Mouse (Mus musculus) CH12.LX (cell line): ENCODE measurements around the gene Arhgef17. TPM values are rescaled to one million over a fixed set of nuclear protein-coding genes. Genes with fewer than 3 reads are reported as not detected.

Experiments used
- DNase-seq: peaks from one replicate; pipeline ENCODE4 v3.0.0-alpha.2; 2013; ENCODE audit errors: extremely low read depth
- H3K27ac ChIP-seq: 2 replicates; pipeline ENCODE4 v1.5.1; 2012; ENCODE audit warnings: low read depth, mild to moderate bottlenecking, control low read depth, moderate library complexity; ENCODE audit not compliant: insufficient read depth
- H3K27me3 ChIP-seq: replicated peaks from 2 replicates; pipeline ENCODE3; 2012; ENCODE audit warnings: inconsistent platforms
- H3K36me3 ChIP-seq, 2 experiments: replicated peaks in 1 of 2; 2 replicates each; pipeline versions ENCODE3 to v1.6.1; 2012; ENCODE audit warnings: inconsistent platforms in 1 of 2, low read length in 1 of 2, mild to moderate bottlenecking in 1 of 2, mixed read lengths in 1 of 2, moderate library complexity in 1 of 2; ENCODE audit not compliant: control insufficient read depth in 1 of 2, insufficient read depth in 1 of 2
- H3K4me1 ChIP-seq, 2 experiments: 2 replicates each; pipeline ENCODE4 v1.6.1; 2012; ENCODE audit warnings: inconsistent platforms in 1 of 2, moderate library complexity in 1 of 2; ENCODE audit not compliant: insufficient read depth in 2 of 2, control insufficient read depth in 1 of 2
- H3K4me2 ChIP-seq: 2 replicates; pipeline ENCODE4 v1.6.1; 2012; ENCODE audit warnings: low read depth, mild to moderate bottlenecking, control low read depth; ENCODE audit not compliant: poor library complexity, insufficient read depth, severe bottlenecking
- H3K4me3 ChIP-seq, 3 experiments: fragments of 150-350 bp in 1 of 3; sonication (generic) in 1 of 3; replicated peaks in 1 of 3; 2 replicates each; pipeline versions ENCODE3 to v1.5.1; 2011 to 2012; ENCODE audit warnings: low read depth in 2 of 3, low read length in 2 of 3, mild to moderate bottlenecking in 2 of 3, moderate library complexity in 2 of 3, control low read depth in 1 of 3, improper control_type of control experiment in 1 of 3, inconsistent platforms in 1 of 3, mixed read lengths in 1 of 3; ENCODE audit not compliant: poor library complexity in 1 of 3
- H3K79me2 ChIP-seq: replicated peaks from 2 replicates; pipeline ENCODE4 v1.6.1; 2012; ENCODE audit warnings: mild to moderate bottlenecking, moderate library complexity; ENCODE audit not compliant: control insufficient read depth, poor library complexity, insufficient read depth, severe bottlenecking; ENCODE audit errors: extremely low read depth
- H3K9ac ChIP-seq: 2 replicates; pipeline ENCODE4 v1.6.1; 2012; ENCODE audit warnings: low read depth, mild to moderate bottlenecking, control low read depth, moderate library complexity; ENCODE audit not compliant: insufficient read depth
- H3K9me3 ChIP-seq: replicated peaks from 2 replicates; pipeline ENCODE3; 2012; ENCODE audit warnings: low read length, inconsistent platforms, mixed read lengths
- BHLHE40 ChIP-seq: IDR thresholded peaks from 2 replicates; pipeline ENCODE4 v1.6.1; 2011; ENCODE audit warnings: mild to moderate bottlenecking, low read depth, low read length, improper control_type of control experiment
- CHD1 ChIP-seq: IDR thresholded peaks from 2 replicates; pipeline ENCODE4 v1.6.1; 2012; ENCODE audit warnings: low read depth, low read length, improper control_type of control experiment, inconsistent platforms
- E2F4 ChIP-seq: IDR thresholded peaks from 2 replicates; pipeline ENCODE4 v1.6.1; 2011; ENCODE audit warnings: low read depth, low read length, improper control_type of control experiment; ENCODE audit not compliant: insufficient replicate concordance
- ELF1 ChIP-seq: IDR thresholded peaks from 2 replicates; pipeline ENCODE4 v1.6.1; 2014; ENCODE audit warnings: low read depth, mild to moderate bottlenecking, inconsistent platforms, low read length, improper control_type of control experiment
- GABPA ChIP-seq: IDR thresholded peaks from 2 replicates; pipeline ENCODE4 v1.6.1; 2012; ENCODE audit warnings: low read depth, low read length, improper control_type of control experiment, inconsistent platforms; ENCODE audit not compliant: insufficient replicate concordance
- JUN ChIP-seq: IDR thresholded peaks from 2 replicates; pipeline ENCODE4 v1.6.1; 2011; ENCODE audit warnings: low read depth, mild to moderate bottlenecking, low read length, improper control_type of control experiment, moderate library complexity; ENCODE audit not compliant: insufficient read depth
- KAT2A ChIP-seq: IDR thresholded peaks from 2 replicates; pipeline ENCODE4 v1.6.1; 2012; ENCODE audit warnings: low read length, improper control_type of control experiment, inconsistent platforms; ENCODE audit not compliant: insufficient replicate concordance
- MAZ ChIP-seq: IDR thresholded peaks from 2 replicates; pipeline ENCODE4 v1.6.1; 2012; ENCODE audit warnings: low read depth, mild to moderate bottlenecking, inconsistent platforms, low read length, improper control_type of control experiment, moderate library complexity
- NELFE ChIP-seq: IDR thresholded peaks from 2 replicates; pipeline ENCODE4 v1.6.1; 2011; ENCODE audit warnings: low read depth, low read length, improper control_type of control experiment
- POLR2A ChIP-seq: IDR thresholded peaks from 2 replicates; pipeline ENCODE4 v1.6.1; 2011; ENCODE audit warnings: low read depth, mild to moderate bottlenecking, improper control_type of control experiment, low read length
- POLR2AphosphoS2 ChIP-seq: IDR thresholded peaks from 2 replicates; pipeline ENCODE4 v1.6.1; 2011; ENCODE audit warnings: low read depth, low read length, improper control_type of control experiment
- RAD21 ChIP-seq: IDR thresholded peaks from 2 replicates; pipeline ENCODE4 v1.6.1; 2011; ENCODE audit warnings: low read depth, mild to moderate bottlenecking, low read length, improper control_type of control experiment, moderate library complexity
- RCOR1 ChIP-seq: conservative IDR thresholded peaks from 2 replicates; pipeline ENCODE4 v1.6.1; 2012; ENCODE audit warnings: low read depth, mild to moderate bottlenecking, inconsistent platforms, low read length, improper control_type of control experiment
- TBP ChIP-seq: conservative IDR thresholded peaks from 2 replicates; pipeline ENCODE4 v1.6.1; 2011; ENCODE audit warnings: low read depth, low read length, improper control_type of control experiment
- ZC3H11A ChIP-seq: IDR thresholded peaks from 2 replicates; pipeline ENCODE4 v1.6.1; 2012; ENCODE audit warnings: low read depth, mild to moderate bottlenecking, inconsistent platforms, low read length, improper control_type of control experiment
- ZNF384 ChIP-seq: IDR thresholded peaks from 2 replicates; pipeline ENCODE4 v1.6.1; 2012; ENCODE audit warnings: low read depth, low read length, improper control_type of control experiment, inconsistent platforms
- dilution Hi-C: fragments of 300-500 bp; cut with MboI; formaldehyde crosslinking; loops from 2 replicates; pipeline ENCODE4 v1.14.3; 2020; ENCODE audit warnings: low sequenced_read_pairs; ENCODE audit not compliant: extremely low pct_unique_long_range_greater_than_20kb, extremely low pct_ligation_motif_present
- in situ Hi-C: fragments of 300-500 bp; cut with MboI; formaldehyde crosslinking; loops from 3 replicates; pipeline ENCODE4 v1.14.3; 2019; ENCODE audit warnings: low sequenced_read_pairs, low pct_ligation_motif_present, low pct_unique_long_range_greater_than_20kb, mixed read lengths
- polyA plus RNA-seq: library from polyadenylated mRNA; unstranded; fragments of >175 nt; gene quantifications from 2 replicates; pipeline ENCODE4 v1.2.1, GENCODE M21; 2012; ENCODE audit warnings: low read depth; ENCODE audit not compliant: insufficient read length
- total RNA-seq, 2 experiments: library from RNA; depleted of rRNA; stranded (reverse); fragments of 300-350 nt in 1 of 2; fragments of >200 nt in 1 of 2; gene quantifications; 2 replicates each; pipeline ENCODE4 v1.2.3; 2012 to 2014

Arhgef17 gene
- total and polyA plus RNA-seq, 3 experiments = 2.3 to 6.7 (median 5.6) TPM

DNA sequence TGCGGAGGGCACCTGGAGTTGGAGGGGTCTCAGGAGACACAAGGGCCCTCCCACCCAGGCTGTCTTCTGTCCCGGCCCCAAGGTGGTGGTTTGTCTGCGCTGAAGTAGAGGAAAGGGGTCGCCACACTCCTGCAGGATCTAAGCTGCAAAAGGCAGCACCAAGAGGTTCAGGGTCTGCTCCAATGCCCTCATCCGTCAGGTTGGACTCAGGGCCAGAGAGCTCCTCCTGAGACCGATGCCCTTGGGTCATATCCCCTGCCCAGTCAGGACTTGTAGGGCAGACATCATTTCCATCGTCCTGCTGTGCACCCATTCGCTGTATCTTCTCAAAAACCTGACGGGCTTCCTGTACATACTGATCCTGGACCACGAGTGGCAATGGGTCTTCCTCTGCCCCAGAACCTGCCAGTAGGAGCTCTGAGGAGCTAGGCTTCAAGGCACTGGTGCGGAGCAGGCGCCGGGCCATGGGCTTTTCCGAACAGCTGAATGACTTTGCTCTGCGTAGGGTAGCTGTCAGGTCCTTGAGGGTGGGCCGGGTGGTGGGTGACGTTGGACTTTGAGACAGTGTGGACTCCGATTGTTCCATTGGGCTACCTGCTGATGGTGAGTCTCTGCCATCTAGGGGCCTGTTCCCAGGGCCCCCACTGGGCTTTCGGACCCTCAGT lies 2.1 kb downstream of the Arhgef17 start:
- H3K27ac ChIP-seq = no peak overlapping the region
- H3K9me3 ChIP-seq = peaks cover 28% of the 10 kb centered on the region
- no peak overlapping the region for H3K4me3 ChIP-seq
- DNase-seq = no peak
- dilution Hi-C loops = no loop called here
- H3K4me1 ChIP-seq = peaks cover 0 to 7% of the 10 kb centered on the region in 2 experiments; a peak in 2 of 4 replicates
- no peak overlapping the region for H3K9ac ChIP-seq
- no peak overlapping the region for H3K4me2 ChIP-seq
- no peaks in the 10 kb centered on the region for H3K36me3 ChIP-seq
- peaks cover 46% of the 10 kb centered on the region for H3K27me3 ChIP-seq
- in situ Hi-C loops = no loop called here
- no peaks in the 10 kb centered on the region for H3K79me2 ChIP-seq
- no peak for TF ChIP-seq MAZ
- TF ChIP-seq E2F4 = no peak
- TF ChIP-seq TBP = no peak
- TF ChIP-seq BHLHE40 = no peak
- no peak for TF ChIP-seq RAD21
- no peak for TF ChIP-seq ELF1
- no peak for TF ChIP-seq JUN
- TF ChIP-seq GABPA = no peak
- TF ChIP-seq ZNF384 = no peak
- no peak for TF ChIP-seq CHD1
- no peak for TF ChIP-seq KAT2A
- no peak for TF ChIP-seq NELFE
- TF ChIP-seq RCOR1 = no peak

DNA sequence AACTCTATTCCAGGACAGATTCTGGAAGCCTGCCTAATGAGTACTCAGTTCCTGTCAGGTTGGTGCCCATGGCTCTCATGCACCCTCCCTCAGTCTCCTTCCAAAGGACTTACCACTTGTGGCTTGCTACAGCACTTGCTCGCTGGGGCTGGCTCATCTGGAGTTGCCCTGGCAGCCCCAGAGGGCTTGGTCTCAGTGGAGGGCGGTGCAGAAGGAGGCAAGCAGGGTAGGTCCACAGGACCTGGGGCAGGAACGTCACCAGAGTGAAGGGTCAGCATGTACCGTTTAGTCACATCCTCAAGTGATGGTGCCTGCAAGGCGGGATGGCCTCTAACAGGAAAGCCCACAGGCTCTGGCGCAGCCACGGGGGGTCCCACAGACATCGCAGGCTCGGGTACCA lies 3.5 kb downstream of the Arhgef17 start:
- TF ChIP-seq ZC3H11A (no peak), NELFE (no peak), ZNF384 (no peak), POLR2AphosphoS2 (no peak), POLR2A (no peak)
- TF ChIP-seq, all 38 proteins: peak for 0
- H3K36me3 ChIP-seq = no peaks in the 10 kb centered on the region
- peaks cover 28% of the 10 kb centered on the region for H3K9me3 ChIP-seq
- H3K27ac ChIP-seq = no peak overlapping the region
- no peaks in the 10 kb centered on the region for H3K79me2 ChIP-seq
- H3K4me2 ChIP-seq = no peak overlapping the region
- H3K27me3 ChIP-seq = peaks cover 50% of the 10 kb centered on the region
- dilution Hi-C loops = no loop called here
- in situ Hi-C loops = no loop called here
- no peak overlapping the region for H3K4me3 ChIP-seq
- H3K9ac ChIP-seq = no peak overlapping the region
- DNase-seq = no peak
- H3K4me1 ChIP-seq = peaks cover 0 to 7% of the 10 kb centered on the region in 2 experiments; a peak in 2 of 4 replicates
